Mouse (Mus musculus): ENCODE results near the gene Harbi1.
"Not testable (repeated sequence)": the region's sequence is repeated elsewhere in the genome, so short reads cannot be mapped to it uniquely, and the experiment has no call there.

Gene Harbi1

GRCm38 (mm10) chr2:91714921-91715320, 4.3 kb downstream of the Harbi1 start:
- no peak for DNase-seq (ENCODE audit: low read depth)

DNA sequence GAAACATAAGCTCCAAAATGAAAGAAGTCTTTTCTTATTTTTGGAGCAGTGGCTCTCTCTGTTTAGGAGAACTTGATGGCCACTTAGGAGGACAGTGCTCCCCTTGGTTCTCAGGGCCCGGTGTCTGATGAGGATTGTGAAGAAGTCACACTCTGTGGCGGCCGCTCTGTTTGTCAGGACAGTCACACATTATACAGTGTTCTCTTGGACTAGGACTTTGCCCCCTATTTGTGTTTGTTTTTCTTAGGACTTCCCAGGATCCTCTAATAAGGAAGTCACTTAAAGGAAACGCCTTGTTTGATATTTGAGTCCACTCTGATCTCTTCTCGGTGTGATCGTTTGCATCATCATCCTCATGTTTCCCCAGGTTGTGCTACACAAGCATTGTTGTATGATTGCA, 7.6 kb downstream of the Harbi1 start:
- DNase-seq (ENCODE audit: low read depth), result no peak

- no peak for DNase-seq (ENCODE audit: low read depth)
These were observed 12.7 kb downstream of the Harbi1 start for GRCm38 (mm10) chr2:91723382-91723781.

DNA sequence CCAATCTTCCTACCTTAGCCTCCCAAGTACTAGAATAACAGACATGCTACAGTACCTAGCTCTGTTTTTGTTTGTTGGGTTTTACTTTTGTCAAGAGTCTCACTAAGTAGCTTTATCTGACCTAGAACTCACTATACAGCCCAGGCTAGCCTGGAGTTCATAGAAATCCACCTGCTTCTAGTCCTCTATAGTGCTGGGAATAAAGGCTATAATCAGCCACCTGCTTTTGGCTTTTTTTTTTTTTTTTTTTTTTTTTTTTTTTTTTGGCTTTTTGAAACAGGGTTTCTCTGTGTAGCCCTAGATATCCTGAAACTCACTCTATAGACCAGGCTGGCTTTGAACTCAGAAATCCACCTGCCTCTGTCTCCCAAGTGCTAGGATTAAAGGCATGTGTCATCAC, 13.3 kb downstream of the Harbi1 start:
- no peak for DNase-seq (ENCODE audit: low read depth)

GRCm38 (mm10) chr2:91724716-91725115, 14.1 kb downstream of the Harbi1 start:
- DNase-seq (ENCODE audit: low read depth), result no peak

DNA sequence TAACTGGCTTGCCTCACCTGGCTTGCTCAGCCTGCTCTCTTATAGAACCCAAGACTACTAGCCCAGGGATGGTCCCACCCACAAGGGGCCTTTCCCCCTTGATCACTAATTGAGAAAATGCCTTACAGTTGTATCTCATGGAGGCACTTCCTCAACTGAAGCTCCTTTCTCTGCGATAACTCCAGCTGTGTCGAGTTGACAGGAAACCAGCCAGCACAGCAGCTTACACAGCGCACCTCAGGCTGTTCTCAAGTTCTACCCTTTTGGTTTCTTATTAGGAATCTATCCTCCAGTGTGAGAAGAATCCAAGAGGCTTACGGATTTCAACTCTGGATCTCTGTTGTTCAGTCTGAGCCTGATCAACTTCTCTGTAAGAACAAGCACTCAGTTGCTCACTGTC, 14.8 kb downstream of the Harbi1 start:
- DNase-seq (ENCODE audit: low read depth), result not testable (repeated sequence)

GRCm38 (mm10) chr2:91727011-91727410, 16.4 kb downstream of the Harbi1 start:
- no peak for DNase-seq (ENCODE audit: low read depth)

- DNase-seq (ENCODE audit: low read depth), result no peak
These were observed 18.9 kb downstream of the Harbi1 start for GRCm38 (mm10) chr2:91729571-91729970.

DNA sequence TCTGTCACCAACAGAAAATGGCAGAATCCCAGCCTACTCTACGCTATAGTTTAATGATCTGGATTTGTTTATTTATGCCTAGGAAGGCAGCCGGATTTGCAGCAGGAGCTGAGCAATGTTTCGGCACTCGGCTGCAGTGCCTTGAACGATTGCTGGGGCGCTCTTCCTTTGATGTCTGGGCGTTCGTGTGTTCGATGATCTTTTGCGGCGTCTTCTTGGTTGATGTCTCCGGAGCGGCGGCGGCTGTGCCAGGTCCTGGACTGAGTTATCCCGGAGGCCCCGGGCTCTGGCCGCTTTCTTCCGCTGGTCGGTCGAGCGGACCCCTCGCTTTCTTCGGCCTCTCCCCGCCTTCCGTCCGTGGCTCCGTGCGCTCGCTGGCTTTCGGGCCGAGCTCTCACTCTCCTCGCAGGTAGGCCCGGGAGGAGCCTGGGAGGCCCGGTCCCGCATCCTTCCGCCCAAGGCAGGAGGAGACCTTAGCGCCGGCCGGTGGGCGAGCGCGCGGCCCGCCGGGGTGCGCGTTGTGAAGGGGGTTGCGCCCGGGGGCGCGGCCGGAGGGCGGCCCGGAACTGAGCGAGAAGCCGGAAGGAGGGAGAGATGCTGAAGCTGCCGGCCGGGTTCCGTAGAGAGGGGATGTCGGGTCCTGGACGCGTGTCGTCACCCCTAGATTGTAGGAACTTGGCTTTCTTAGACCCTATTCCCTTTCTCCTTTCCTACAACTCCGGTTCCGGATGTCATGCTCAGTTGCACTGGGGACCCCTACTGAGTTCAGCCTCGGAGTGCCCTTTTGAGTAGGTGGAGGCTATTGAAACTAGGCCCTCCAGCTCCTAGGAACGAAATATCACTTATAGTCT, 19.5 kb downstream of the Harbi1 start, which contains the start of gene Ambra1:
TSS of gene Ambra1 (plus strand) at position 164 of the 851 bp plus-strand sequence.
- peak; percentile 82 for DNase-seq (ENCODE audit: low read depth)

DNA sequence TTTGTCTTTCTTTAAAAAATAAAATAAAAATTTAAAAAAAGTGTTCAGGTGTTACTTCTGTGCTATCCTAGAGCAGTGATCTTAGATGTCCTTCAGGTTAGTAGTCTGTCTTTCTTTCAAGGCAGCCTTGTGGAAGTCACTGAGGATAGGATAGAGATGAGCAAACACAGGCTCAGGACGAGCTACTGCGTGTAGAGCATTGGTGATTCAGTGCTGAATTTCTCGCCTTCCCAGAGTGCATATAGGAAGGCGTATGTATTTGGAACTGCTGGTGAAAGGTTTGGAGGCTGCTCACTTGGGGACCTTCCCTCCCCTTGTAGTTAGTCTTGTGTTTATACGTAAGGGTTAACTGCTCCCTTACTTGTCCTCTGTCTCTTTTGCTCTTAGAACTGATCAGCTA, 24.6 kb downstream of the Harbi1 start:
- no peak for DNase-seq (ENCODE audit: low read depth)

GRCm38 (mm10) chr2:91739586-91739985, 28.9 kb downstream of the Harbi1 start:
- DNase-seq (ENCODE audit: low read depth), result no peak

GRCm38 (mm10) chr2:91744686-91745085, 34.0 kb downstream of the Harbi1 start:
- no peak for DNase-seq (ENCODE audit: low read depth)

DNA sequence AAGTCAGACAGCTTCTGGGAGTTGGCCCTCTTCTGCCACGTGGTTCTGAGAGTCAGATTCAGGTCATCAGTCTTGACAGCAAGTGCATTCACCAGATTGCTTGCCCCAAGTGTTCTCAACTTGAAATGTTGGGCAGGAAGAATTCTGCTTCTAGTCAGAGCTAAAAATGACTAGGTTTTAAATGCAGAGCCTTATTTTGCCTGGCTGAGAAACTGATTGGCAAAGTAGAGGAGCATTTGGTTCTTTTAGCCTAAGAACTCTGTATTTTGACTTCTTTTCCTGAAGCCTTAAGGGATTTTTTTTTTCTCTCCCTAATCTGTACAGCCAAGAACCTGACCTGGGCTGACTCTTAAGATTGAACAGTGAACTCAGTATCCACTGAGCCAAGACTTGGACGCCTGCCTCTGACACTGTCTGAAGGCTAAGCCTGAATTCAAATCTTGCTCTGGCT, 39.2 kb downstream of the Harbi1 start:
- no peak for DNase-seq (ENCODE audit: low read depth)

Data from c-Kit-positive CD71-negative TER-119-negative erythroid progenitor cells, embryonic 14.5 days (primary cell).